Mouse (Mus musculus): ENCODE data around the gene Gtf3c5. TPM values are rescaled to one million over a fixed set of nuclear protein-coding genes. Genes with fewer than 3 reads are reported as not detected.
A peak's percentile ranks its signal among the peaks of the same experiment; 100 is the strongest.

The Gtf3c5 gene
- total RNA-seq, 2 experiments from 2014 or later, result 9.3 to 10.2 TPM

DNA sequence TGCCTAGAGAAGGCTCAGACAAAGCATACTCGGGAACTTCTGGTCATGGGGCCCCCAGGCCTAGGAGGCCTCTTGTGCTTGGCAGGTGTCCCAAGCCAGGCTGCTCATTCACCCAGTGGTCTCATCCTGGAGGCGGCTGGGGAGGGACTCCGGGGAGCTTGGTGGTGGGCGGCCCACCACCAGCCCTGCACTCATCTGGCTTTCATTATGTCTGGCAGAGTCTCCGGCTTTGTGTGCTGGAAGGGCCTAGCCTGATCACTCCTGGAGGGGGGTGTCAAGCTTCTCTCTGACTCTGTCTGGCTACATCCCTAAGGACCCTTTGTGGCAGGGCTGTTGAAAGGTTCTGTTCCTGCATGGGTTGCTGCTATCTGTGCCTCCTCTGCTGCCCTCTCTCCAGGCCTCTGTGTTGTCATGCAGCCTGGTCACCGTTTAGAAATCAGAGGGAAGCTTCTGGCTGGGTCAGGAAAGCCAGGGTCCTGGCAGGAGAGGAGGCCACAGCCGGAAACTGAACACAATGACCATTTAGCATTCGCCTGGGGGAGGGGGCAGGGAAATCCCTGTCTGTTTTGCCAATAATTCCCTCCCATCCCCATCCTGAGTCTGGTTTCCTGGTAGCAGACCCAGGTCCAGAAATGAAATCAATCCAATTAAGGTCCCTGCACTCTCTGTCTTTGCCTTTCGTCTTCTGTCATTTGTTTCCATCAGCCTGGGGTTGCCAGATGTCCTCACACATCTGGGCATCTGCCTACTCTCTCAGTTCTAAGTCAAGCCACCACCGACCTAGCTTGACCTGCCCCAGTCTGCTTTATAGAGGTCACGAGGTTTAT is 48.9 kb downstream of the Gtf3c5 start:
- peak; percentile 54 to 79 for DNase-seq

DNA sequence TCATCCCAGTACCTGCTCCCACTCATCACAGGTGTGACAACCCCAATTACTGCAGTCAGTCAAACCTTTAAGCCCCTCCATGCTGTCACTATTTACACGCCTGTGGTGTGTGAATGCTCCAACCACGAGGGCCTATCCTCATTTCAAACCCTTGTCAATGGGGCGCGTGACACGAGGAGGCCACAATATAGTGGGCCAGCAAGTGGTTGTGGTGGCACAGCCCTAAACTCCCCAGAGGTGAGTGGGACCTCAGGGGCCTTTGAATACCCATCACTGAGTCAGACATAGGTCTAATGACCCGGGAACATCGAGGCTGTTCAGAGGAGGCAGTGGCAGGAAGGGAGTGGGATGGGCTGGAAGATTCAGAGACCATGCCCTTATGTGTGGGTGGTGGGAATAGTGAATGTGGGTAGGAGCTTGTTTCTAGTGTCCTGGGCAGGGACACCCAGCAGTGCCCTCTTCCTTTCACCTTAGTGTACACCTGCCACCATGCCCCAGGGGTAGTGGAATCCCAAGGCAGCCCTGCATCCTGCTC is 49.6 kb downstream of the Gtf3c5 start:
- peak in 1 of 2 experiments; percentile 27 for DNase-seq

DNA sequence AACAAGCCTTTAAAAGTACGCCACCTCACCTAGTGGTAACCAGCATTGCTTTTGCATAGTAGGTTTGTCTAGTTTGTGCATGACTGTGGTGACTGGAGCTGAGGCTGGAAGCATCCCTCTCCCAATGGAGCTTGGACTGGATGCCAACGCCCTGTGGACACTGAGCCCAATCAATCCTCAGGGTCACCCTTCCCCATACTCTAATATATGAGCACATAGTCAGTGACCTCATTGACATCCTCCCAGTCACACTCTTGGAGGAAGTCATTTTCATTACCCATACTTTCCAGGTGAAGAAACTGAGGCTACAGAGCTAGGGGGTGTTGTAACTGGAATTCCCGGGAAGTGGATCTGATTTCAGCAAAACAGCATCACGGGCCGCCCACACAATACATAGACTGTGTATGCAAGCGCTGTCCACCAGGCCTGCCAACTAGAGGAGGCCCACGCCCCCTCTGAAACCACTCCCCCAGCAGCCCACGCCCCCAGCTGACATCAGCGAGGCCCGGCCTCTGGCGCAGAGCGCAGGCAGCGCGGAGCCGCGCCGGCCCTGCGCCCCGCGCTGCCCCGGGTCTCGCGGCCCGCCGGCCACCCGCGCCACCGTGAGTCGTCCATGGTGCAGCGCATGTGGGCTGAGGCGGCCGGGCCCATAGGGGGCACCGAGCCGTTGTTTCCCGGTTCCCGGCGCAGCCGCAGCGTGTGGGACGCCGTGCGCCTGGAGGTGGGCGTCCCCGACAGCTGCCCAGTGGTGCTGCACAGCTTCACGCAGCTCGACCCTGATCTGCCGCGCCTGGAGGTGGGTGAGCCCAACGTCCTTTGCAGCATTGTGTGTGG is 50.4 kb downstream of the Gtf3c5 start:
- peak; percentile 94 to 95 for DNase-seq

DNA sequence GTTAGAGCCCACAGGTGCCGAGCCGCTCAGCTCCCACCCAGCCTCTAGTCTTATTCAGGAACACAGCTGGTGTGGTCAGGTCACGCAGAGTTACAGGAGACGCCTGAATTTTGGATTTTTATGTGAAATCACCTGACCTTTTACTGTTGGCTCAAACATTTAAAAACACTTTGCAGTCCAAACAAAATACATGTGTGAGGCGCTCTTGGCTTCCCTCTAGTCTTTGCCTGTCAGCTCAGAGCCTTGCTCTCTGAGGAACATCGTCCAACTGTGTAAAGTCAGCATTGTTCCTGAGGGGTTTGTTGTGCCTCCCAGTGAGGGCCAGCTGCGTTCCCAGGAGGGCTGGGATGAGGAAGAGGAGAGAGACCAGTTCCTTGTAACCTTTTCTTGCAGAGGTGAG is 53.2 kb downstream of the Gtf3c5 start:
- DNase-seq, result peak; percentile 51 to 74

DNA sequence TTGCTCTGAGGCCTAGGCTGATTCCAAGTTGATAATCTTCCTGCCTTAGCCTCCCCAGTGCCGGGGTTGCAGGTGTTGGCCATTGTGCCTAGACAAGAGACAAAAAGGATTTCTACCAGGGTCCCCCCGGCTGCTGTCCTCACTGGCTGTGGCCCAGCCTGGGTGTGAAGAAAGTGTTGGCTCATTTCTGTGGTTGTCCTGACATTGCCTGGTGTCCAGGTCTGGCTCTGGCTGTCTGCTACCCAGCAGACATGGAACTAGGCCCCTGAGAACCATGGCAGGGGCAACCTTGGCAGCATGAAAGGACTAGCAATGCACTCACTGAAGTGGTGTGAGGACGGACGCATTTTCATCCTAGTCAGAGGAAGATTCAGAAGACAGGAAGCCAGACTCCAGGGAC is 53.7 kb downstream of the Gtf3c5 start:
- no peak for DNase-seq

DNA sequence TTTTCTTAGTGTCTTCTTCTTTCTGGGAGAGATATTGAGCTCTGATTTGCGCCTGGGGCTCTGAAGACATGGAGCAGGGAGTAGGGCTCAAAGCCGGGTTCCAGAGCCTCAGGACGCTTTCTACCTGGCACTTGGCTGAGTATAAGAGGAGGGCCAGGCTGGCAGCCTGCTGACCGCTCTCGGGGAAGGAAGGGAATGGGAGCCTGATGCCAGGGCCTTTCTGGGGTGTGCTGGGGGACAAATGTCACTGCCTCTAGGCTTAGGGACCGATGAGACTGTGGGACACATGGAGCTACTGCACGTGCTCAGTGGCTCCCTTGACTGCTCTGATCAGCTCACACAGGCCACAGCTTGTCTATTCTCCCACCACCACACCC is 55.2 kb downstream of the Gtf3c5 start:
- DNase-seq, result no peak

DNA sequence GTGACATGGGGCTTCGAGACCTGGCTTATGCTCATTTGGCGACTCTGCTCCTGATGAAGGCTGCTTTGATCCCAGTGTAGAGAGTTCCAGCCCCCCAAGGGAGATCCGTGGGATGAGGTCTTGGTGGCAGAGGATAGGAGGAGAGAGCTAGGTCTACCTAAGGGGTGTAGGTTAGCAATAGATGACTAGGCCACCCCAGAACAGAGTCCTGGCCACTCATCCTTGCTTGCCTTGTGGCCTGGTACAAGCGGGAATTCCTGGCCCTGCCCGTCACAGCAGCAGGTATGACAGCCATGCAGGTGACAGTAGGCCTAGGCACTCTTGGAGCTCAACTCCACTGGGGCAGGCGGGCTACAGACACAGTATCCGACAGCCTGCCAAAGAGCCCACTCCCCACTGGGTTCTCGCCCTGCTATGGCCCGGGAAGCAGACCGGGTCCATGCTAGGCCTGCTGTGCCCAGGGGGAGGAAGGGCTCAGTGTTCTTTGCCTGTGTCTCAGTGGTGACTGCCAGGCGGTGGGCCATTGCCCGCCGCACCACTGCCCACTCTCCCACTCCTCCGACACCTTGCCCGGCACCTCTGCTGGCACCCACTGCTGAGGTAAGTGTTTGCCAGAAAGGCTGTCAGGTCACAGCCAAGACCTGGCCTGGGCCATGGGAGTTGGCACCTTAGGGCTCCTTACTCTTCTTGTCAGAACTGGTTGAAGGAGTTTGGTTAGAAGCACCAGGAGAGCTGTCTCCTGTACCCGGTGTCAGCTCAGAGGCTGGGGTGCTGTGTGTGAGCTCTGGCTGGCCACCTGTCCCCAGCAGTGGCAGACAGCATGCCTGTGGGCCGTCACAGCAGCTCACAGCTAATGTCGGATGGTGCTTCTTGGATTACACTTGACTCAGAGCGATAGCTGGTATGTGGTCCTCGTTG is 55.9 kb downstream of the Gtf3c5 start:
- no peak for DNase-seq

DNA sequence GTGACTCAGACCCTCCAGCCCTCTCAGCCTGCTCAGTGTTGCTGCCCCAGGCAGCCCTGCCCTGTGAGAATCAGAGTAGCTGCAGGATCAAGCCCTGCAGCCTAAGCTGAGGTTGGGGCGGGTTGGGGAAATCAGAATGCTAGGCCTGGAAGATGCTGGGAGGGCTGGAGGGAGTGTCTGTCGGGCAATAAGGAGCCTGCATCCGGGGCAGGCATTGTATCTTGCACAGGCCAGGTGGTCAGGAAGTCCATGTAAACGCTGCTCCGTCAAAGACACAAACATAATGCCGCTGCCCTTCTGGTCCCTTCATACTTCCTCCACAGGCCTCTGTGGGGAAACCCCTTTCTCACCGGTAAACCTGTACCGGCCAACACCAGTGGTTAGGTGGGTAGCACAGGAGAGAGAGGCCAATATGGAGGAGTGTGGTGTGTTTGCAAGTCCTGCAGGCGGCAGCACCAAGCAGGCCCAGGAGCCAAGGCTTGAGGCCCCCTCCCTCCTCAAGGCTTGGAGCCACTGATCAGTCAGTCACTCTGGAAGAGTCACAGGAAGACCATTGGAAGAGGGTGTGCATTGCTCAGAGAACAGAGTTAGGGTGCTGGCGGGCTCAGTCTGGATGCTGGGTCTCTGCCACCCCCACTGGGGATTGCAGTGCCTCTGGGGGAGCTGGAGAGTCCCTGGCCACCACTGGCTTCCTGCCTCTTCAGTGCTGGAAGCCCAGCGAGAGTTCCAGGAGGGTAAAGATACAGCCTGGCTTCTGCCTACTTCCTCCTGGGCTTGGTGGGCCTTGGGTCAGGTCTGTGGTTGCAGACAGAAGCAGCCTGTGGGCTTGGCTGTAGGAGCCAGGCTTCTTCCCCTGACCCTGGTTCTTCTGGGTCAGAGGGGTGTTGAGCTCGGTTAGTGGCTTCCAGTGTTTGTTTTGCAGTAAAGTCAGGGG is 57.3 kb downstream of the Gtf3c5 start:
- DNase-seq, result peak in 1 of 2 experiments; percentile 41

DNA sequence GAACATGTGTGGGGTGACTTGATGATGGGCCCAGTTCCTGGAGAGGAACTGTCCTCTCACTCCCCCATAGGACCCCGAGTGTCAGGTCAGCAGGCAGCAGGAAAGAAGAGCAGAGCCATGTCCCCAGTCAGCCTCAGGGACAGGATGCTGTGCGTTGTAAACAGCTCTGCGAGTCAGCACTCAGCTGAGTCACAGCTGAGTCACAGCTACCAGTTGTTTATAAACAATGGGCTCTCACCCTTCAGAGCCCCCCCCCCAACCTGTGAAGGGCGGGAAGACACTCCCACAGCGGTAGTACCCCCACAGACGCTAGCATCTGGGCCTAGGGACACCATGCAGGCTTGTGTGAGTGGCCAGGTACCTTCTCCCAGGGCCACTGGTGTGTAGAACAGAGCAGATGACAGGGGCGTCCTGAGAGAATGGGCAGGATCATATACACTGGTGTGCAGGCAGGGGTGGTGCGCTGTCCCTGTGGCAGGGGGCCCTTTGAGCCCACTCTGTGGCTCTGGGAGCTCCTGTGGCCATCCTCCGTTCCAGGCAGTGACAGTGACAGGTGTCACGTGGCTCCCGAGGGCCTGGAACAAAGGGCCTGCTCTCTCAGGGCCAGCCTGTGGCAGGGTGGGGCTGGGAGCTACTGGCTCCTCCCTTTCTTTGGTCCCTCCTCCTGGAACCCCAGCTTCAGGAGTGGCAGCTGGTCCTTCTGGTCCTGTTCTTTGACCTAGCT is 58.2 kb downstream of the Gtf3c5 start:
- peak; percentile 81 to 92 for DNase-seq

DNA sequence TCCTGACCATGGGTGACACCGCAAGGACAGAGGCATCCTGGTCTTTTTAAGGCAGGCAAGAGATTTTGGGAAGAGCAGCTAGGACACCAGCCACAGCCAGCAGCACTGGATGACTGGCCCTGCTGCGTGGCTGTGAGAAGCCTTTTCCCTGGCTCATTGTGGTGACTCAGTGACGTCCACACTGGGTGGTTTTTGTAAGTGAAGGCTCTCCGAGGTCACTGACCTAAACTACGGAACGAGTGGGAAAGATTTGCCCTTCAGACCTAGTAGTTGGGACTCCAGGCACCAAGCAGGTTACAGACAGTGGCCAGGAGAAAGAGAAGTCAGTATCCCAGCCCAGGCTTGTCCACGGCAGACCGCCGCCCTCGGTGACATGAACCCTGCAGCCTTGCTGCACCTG is 59.1 kb downstream of the Gtf3c5 start:
- no peak for DNase-seq

DNA sequence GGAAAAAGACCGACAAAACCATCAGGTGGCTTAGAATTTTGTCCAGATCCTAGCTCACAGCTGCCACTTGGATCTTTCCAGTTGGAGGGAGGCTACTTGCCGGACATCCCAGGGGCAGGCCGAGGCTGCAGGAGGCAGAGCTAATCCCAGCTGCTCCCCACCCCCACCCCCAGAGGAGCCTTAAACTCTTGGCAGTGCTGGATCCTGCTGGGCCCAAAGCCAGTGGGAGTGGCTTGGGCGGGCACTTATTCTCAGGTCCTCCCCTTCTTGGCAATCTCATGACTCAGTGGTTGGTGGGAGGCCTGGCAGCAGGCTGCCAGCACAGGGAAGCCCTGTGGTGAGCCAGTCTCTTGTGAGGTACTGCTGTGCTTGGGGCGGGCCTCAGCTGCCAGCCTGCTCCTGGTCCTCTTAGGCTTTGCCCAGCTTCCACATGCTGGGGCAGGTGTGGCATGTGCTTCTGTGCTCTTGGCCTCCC is 59.9 kb downstream of the Gtf3c5 start:
- DNase-seq, result peak; percentile 89 to 90

DNA sequence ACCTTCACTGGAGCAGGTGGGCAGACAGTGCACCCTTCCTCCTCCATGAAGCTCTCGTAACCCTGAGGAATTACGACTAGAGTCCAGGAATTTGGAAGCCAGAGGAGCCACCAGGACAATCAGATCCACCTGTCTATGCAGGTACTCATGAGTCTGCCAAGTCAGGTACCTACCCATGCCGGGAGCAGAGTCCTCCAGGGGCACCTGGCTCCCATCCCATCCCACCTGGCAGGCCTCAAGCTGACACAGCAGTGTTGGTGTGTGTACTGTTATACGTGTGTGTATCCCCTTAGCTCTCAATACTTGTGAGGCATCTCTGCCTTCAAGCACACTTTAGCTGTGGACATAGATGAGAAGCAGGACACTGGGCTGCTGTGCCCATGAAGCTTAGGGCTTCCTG is 61.4 kb downstream of the Gtf3c5 start:
- DNase-seq, result no peak

DNA sequence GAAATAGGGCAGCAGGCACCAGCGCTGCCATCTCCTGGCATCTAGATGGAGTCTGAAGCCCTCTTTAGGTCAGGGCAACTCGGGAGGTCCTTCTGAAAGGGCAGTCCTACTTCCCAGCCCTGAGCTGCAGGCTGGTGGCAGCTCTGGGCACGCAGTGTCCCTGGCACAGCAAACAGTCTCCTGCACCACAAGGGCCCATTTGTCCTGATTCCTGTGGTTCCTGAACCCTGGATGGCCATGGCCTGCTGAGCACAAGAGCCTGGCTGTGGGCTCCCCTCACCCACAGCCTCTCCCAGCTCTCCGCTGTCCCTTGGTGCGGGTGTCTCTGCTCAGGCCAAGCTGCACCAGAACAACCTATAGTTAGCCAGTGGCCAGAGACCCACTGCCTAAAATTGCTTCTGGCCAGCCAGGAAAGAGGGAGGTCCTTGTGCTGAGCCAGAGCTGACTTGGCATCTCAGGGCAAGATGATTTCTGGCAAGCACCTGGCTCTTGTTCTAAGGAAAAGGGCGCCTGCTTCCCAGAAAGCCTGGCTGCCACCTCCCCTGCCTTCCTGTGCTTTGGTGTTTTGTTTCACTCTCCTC is 61.9 kb downstream of the Gtf3c5 start:
- DNase-seq, result no peak

DNA sequence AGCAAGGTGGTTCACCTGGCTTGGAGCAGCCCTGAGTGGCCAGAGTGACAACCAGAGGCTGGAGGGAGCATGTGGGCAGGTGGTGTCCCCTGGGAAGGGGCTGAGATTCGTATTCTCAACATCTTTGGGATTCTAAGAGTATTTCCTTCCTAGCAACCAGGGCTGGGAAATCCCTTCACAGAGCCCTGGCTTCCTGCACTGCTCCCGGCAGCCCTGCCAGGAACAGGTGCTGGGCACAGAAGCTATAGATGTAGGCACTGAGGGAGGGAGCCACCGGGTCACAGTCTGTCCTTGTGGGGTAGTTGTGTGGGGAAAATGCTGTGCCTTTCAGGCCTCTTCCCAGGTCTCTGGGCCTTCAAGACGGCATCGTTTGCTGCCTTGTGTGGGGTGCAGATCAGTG is 63.0 kb downstream of the Gtf3c5 start:
- no peak for DNase-seq

DNA sequence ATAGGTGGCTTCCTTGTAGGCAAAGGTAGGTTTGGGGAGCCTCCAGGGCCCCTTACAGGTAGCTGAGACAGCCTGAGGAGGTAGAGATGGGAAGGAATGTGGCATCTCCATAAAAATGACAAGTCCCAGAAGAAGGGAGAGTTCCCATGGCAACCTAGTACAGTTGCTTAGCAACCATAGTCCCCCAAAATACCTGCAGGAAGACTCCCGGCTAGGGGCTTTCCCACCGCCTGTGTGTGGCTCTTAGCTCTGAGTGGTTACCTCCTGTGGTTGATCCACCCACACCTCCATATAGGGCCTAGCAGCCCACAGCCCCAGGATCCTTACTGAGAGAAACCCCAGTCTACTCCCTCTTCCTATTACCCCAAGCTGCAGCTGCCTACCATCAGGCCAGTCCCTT is 65.3 kb downstream of the Gtf3c5 start:
- no peak for DNase-seq

DNA sequence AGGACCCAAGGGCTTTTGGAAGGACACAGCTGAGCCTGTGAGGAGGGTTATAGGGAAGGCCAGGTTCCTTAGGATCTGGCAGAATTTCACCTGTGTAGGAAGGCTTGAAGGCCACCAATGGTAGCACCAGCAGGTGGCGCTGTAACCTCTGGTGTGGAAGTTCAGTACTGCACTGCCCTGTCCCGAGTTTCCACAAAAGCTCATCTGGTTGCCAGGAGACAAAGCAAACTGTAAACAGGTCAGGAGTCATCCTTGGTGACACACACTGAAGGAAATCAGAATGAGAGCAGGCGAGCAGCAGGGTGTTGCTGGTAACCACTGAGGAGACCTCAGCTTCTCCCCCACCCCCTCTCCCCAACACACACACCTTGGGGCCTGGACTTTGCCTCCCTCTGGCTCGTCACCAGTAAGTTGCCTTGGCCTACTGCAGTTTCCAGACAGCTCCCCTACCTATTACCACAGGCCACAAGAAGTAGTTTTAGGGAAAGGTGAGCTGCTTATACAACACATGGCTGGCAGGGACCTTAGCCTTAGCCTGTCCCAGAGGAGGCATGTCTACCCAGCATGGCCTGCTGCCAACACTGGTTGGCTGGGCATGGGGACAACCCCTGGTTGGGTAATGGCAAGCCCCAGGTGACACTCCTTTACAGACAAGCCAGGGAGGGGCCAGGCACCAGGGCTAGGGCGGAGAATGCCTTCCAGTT is 66.2 kb downstream of the Gtf3c5 start:
- peak; percentile 83 to 90 for DNase-seq

Measured in heart, adult 18-20 months (tissue).